Mouse (Mus musculus): ENCODE results near the gene Vamp1.

GRCm38 (mm10) chr6:125265239-125265638 lies 49.9 kb downstream of the Vamp1 start:
- TF ChIP-seq GATA1 (IDR thresholded peaks at IDR 0.05; ENCODE audit: borderline replicate concordance, low read length) (no peak), CTCF (IDR thresholded peaks at IDR 0.05; ENCODE audit: low read depth, low read length) (no peak), TAL1 (conservative IDR thresholded peaks at IDR 0.05; ENCODE audit: low read depth, low read length) (no peak), POLR2AphosphoS5 (IDR thresholded peaks at IDR 0.05; ENCODE audit: insufficient replicate concordance, low read depth, low read length) (no peak), GATA2 (IDR thresholded peaks at IDR 0.05; ENCODE audit: borderline replicate concordance, low read depth, low read length) (no peak)
